Mouse (Mus musculus): ENCODE measurements around the gene Epo. TPM values are rescaled to one million over a fixed set of nuclear protein-coding genes. Genes with fewer than 3 reads are reported as not detected.

Gene Epo
- total and polyA plus RNA-seq, 2 experiments from 2014 or later = not detected

- WGBS = under 1% methylated on average over 19 of the region's 19 CpGs
- H3K4me3 ChIP-seq (ENCODE audit: low read depth, low read length) = peak overlapping the region; percentile 58
- ATAC-seq (no peak), DNase-seq (peak; percentile 55)
- peak overlapping the region; percentile 90 for H3K4me2 ChIP-seq (ENCODE audit: low read depth)
- peaks cover 29% of the 10 kb centered on the region for H3K36me3 ChIP-seq (ENCODE audit: insufficient read depth)
- no peaks in the 10 kb centered on the region for H3K27me3 ChIP-seq (ENCODE audit: insufficient read depth, low read length)
- no peak for TF ChIP-seq CTCF (IDR thresholded peaks at IDR 0.05; ENCODE audit: low read depth)
- H3K27ac ChIP-seq (ENCODE audit: low read depth, low read length) = peak overlapping the region; percentile 98
- no peaks in the 10 kb centered on the region for H3K4me1 ChIP-seq (ENCODE audit: insufficient read depth)
- H3K9ac ChIP-seq = peak overlapping the region; percentile 98
- no peaks in the 10 kb centered on the region for H3K9me3 ChIP-seq (ENCODE audit: low read length)
Observed at GRCm38 (mm10) chr5:137532131-137532807, 773 bp downstream of the Epo start.

- no peaks in the 10 kb centered on the region for H3K9me3 ChIP-seq (ENCODE audit: low read length)
- no peaks in the 10 kb centered on the region for H3K4me1 ChIP-seq (ENCODE audit: insufficient read depth)
- WGBS = under 1% methylated on average over 51 of the region's 51 CpGs
- peaks cover 30% of the 10 kb centered on the region for H3K36me3 ChIP-seq (ENCODE audit: insufficient read depth)
- peak overlapping the region; percentile 98 for H3K9ac ChIP-seq
- DNase-seq (peak; percentile 92), ATAC-seq (peak; percentile 14)
- no peak for TF ChIP-seq CTCF (IDR thresholded peaks at IDR 0.05; ENCODE audit: low read depth)
- peak overlapping the region; percentile 90 for H3K4me2 ChIP-seq (ENCODE audit: low read depth)
- peak overlapping the region; percentile 98 for H3K27ac ChIP-seq (ENCODE audit: low read depth, low read length)
- H3K4me3 ChIP-seq (ENCODE audit: low read depth, low read length) = peak overlapping the region; percentile 58
- no peaks in the 10 kb centered on the region for H3K27me3 ChIP-seq (ENCODE audit: insufficient read depth, low read length)
Observed at GRCm38 (mm10) chr5:137531414-137532130, 1.5 kb downstream of the Epo start.

GRCm38 (mm10) chr5:137530588-137531413 lies 2.2 kb downstream of the Epo start:
- H3K4me1 ChIP-seq (ENCODE audit: insufficient read depth) = no peaks in the 10 kb centered on the region
- peak; percentile 68 for DNase-seq
- H3K9me3 ChIP-seq (ENCODE audit: low read length) = no peaks in the 10 kb centered on the region
- H3K4me3 ChIP-seq (ENCODE audit: low read depth, low read length) = peak overlapping the region; percentile 58
- no peaks in the 10 kb centered on the region for H3K27me3 ChIP-seq (ENCODE audit: insufficient read depth, low read length)
- peak overlapping the region; percentile 98 for H3K27ac ChIP-seq (ENCODE audit: low read depth, low read length)
- peak overlapping the region; percentile 90 for H3K4me2 ChIP-seq (ENCODE audit: low read depth)
- no peak for TF ChIP-seq CTCF (IDR thresholded peaks at IDR 0.05; ENCODE audit: low read depth)
- H3K36me3 ChIP-seq (ENCODE audit: insufficient read depth) = peaks cover 37% of the 10 kb centered on the region
- peak overlapping the region; percentile 98 for H3K9ac ChIP-seq
- ATAC-seq = peak; percentile 78
- under 1% methylated on average over 44 of the region's 46 CpGs for WGBS

- Histone ChIP-seq H3K4me2 (ENCODE audit: low read depth) (peak overlapping the region; percentile 90), H3K27me3 (ENCODE audit: insufficient read depth, low read length) (no peaks in the 10 kb centered on the region), H3K4me3 (ENCODE audit: low read depth, low read length) (peak overlapping the region; percentile 58), H3K4me1 (ENCODE audit: insufficient read depth) (no peaks in the 10 kb centered on the region), H3K27ac (ENCODE audit: low read depth, low read length) (peak overlapping the region; percentile 98), H3K9me3 (ENCODE audit: low read length) (no peaks in the 10 kb centered on the region), H3K9ac (peak overlapping the region; percentile 98), H3K36me3 (ENCODE audit: insufficient read depth) (peaks cover 43% of the 10 kb centered on the region)
- TF ChIP-seq CTCF (IDR thresholded peaks at IDR 0.05; ENCODE audit: low read depth) = no peak
- 61% methylated on average over 8 of the region's 8 CpGs for WGBS
- DNase-seq = no peak
- ATAC-seq = no peak
Observed at GRCm38 (mm10) chr5:137530075-137530474, 3.0 kb downstream of the Epo start.

- Histone ChIP-seq H3K4me1 (ENCODE audit: insufficient read depth) (no peaks in the 10 kb centered on the region), H3K27ac (ENCODE audit: low read depth, low read length) (0 out of 2 replicates have a peak overlapping the region, but pooled peaks have one; percentile 29), H3K27me3 (ENCODE audit: insufficient read depth, low read length) (no peaks in the 10 kb centered on the region), H3K4me3 (ENCODE audit: low read depth, low read length) (no peak overlapping the region), H3K36me3 (ENCODE audit: insufficient read depth) (peaks cover 50% of the 10 kb centered on the region), H3K9ac (0 out of 2 replicates have a peak overlapping the region, but pooled peaks have one; percentile 18), H3K4me2 (ENCODE audit: low read depth) (peak overlapping the region; percentile 90), H3K9me3 (ENCODE audit: low read length) (no peaks in the 10 kb centered on the region)
- WGBS = 70% methylated on average over 15 of the region's 15 CpGs
- TF ChIP-seq CTCF (IDR thresholded peaks at IDR 0.05; ENCODE audit: low read depth) = no peak
- no peak for ATAC-seq
- DNase-seq = no peak
Observed at GRCm38 (mm10) chr5:137529221-137529995, 3.6 kb downstream of the Epo start.
